Mouse (Mus musculus) c-Kit-negative CD71-positive TER-119-positive erythroid progenitor cells, embryonic 14.5 days (primary cell): ENCODE data around the gene Snx3.
A peak's percentile ranks its signal among the peaks of the same experiment; 100 is the strongest.

Experiments
- DNase-seq: peaks from one replicate; pipeline ENCODE4 v3.0.0-alpha.2; 2013; ENCODE audit warnings: low read depth, low spot score

The Snx3 gene

GRCm38 (mm10) chr10:42504096-42504710 lies 2.4 kb downstream of the Snx3 start:
- no peak for DNase-seq

- no peak for DNase-seq
Observed at GRCm38 (mm10) chr10:42510141-42510540, 8.3 kb downstream of the Snx3 start.

- peak; percentile 49 for DNase-seq
Observed at GRCm38 (mm10) chr10:42511184-42512135, 9.6 kb downstream of the Snx3 start.

GRCm38 (mm10) chr10:42514125-42514524 lies 12.3 kb downstream of the Snx3 start:
- no peak for DNase-seq

GRCm38 (mm10) chr10:42518363-42518762 lies 16.5 kb downstream of the Snx3 start:
- DNase-seq: no peak

GRCm38 (mm10) chr10:42521315-42521981 lies 19.6 kb downstream of the Snx3 start:
- DNase-seq: no peak

GRCm38 (mm10) chr10:42522912-42523311 lies 21.1 kb downstream of the Snx3 start:
- no peak for DNase-seq

- no peak for DNase-seq
Observed at GRCm38 (mm10) chr10:42523556-42524162, 21.8 kb downstream of the Snx3 start.

GRCm38 (mm10) chr10:42525682-42526081 lies 23.9 kb downstream of the Snx3 start:
- DNase-seq: no peak

- DNase-seq: peak; percentile 52
Observed at GRCm38 (mm10) chr10:42533836-42534453, 32.1 kb downstream of the Snx3 start.

- peak; percentile 71 for DNase-seq
Observed at GRCm38 (mm10) chr10:42537571-42538316, 35.9 kb downstream of the Snx3 start.

GRCm38 (mm10) chr10:42545707-42546503 lies 44.1 kb downstream of the Snx3 start:
- no peak for DNase-seq

GRCm38 (mm10) chr10:42546507-42546906 lies 44.7 kb downstream of the Snx3 start:
- no peak for DNase-seq

GRCm38 (mm10) chr10:42559581-42560200 lies 57.9 kb downstream of the Snx3 start:
- no peak for DNase-seq

GRCm38 (mm10) chr10:42562272-42562671 lies 60.4 kb downstream of the Snx3 start:
- no peak for DNase-seq

GRCm38 (mm10) chr10:42572567-42572966 lies 70.7 kb downstream of the Snx3 start:
- DNase-seq: no peak

- DNase-seq: no peak
Observed at GRCm38 (mm10) chr10:42572971-42573370, 71.1 kb downstream of the Snx3 start.

- DNase-seq: no peak
Observed at GRCm38 (mm10) chr10:42574639-42575038, 72.8 kb downstream of the Snx3 start.

GRCm38 (mm10) chr10:42577525-42578280 lies 75.9 kb downstream of the Snx3 start:
- no peak for DNase-seq
